Mouse (Mus musculus): ENCODE results near the gene Clec5a.
"Not testable (repeated sequence)": the region's sequence is repeated elsewhere in the genome, so short reads cannot be mapped to it uniquely, and the experiment has no call there.

Gene Clec5a

DNA sequence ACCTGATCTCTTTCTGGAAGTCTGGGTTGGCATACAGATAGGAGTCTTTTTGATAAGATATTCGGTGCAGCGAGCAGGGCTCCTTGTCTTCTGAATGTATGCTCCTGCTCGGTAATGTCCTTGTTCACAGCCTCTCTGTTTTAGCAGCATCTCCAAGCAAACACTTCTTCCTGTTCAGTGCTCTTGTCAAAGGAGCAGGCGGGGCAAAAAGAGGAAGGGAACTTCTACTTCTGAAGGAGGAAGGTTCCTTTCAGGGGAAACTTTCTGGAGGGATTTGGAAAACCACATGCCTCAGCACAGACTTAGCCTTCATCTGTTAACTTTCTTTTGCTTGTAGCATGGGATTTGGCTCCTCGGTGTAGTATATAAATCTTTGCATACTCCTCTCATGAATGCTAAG, at the start of gene Clec5a:
TSS of gene Clec5a (minus strand) at position 177 of the 400 bp plus-strand sequence.
- in situ Hi-C loops (cut with MboI): no loop called here

- in situ Hi-C loops (cut with MboI): no loop called here
These were observed 49.0 kb upstream of the Clec5a start for GRCm38 (mm10) chr6:40634640-40635071.

DNA sequence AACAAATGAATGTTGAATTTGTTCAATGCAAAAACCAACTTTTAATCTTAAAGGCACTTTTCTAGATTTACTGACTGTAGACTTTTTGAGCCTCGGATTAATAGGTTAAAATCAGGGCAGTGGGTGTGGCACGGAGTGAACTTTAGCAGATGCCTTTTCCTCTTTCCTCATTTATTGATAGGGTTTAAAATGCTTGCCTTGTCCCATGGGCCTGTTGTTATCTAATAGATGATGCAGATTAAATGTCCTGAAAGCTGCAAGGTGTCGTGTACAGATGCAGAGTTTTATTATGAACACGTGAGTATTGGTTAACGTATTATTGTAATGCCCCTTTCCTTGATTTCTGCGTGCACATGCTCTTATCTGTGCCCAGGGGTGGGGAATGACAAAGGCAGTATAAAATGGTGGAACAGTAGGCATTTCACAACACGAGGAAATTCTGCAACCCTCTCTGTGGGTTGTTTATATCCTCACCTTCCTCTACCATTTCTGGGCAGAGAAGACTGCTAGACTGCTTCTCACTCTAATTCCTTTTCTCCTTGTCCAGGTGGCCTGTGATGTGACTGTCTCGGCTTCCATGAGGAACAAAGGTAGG, 42.9 kb upstream of the Clec5a start, which contains the start of gene Mgam:
TSS of gene Mgam (plus strand) at position 426 of the 595 bp plus-strand sequence.
- in situ Hi-C loops (cut with MboI): no loop called here

DNA sequence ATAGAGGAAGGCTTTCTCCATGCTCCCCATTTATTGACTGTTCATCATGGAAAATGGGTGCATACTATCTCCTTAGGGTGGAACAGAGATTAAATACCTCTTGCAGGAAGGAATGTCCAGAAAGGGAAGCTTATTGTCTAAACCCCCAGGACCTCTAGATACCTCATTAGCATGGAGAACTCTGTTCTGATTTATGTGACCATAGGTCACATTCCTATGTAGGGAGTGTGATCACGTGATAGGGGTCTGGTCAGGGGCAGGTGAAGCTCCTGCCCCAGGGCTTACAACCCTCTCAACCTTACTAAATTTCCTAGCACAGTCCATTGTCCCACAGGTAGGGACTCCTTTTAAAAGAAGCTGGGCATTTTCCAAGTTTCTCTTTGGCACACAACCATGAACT, 40.5 kb upstream of the Clec5a start:
- in situ Hi-C loops (cut with MboI): no loop called here

DNA sequence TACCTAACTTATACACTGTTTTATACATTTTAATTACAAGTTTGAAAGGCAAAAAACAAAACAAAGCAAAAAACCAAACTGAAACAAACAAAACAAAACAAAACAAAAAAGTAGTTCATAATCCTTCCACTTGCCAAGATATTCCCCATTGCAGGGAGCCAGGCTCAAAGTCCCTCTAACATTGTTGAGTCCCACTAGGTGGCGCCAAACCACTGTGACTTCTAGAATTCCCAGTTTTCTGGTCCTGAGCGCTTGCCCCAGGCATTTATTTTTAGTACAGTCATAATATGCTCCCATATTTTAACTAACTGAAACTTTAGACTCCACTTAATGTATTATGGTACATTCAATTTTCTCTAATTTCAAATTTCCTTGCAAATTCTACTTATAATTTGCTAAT, 32.3 kb upstream of the Clec5a start:
- in situ Hi-C loops (cut with MboI): no loop called here

GRCm38 (mm10) chr6:40613260-40613852, 27.7 kb upstream of the Clec5a start, which contains the start of gene Tas2r138:
Tas2r138 (minus strand) TSS chr6:40613310.
- in situ Hi-C loops (cut with MboI): no loop called here

GRCm38 (mm10) chr6:40610244-40610643, 24.6 kb upstream of the Clec5a start:
- in situ Hi-C loops (cut with MboI): no loop called here

DNA sequence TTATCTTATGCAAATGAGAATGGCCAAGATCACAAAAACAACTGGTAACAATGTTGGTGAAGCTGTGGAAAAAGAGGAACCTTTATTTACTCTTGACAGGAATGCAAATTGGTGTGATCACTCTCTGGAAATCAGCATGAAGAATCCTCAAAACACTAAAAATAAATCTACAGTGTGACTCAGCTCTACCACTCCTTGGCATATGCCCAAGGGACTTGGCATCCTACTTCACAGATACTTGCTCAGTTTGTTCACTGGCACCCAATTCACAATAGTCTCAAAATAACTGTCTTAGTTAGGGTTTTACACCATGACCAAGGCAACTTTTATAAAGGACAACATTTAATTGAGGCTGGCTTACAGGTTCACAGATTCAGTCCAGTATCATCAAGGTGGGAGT, 21.8 kb upstream of the Clec5a start:
- in situ Hi-C loops (cut with MboI): no loop called here

DNA sequence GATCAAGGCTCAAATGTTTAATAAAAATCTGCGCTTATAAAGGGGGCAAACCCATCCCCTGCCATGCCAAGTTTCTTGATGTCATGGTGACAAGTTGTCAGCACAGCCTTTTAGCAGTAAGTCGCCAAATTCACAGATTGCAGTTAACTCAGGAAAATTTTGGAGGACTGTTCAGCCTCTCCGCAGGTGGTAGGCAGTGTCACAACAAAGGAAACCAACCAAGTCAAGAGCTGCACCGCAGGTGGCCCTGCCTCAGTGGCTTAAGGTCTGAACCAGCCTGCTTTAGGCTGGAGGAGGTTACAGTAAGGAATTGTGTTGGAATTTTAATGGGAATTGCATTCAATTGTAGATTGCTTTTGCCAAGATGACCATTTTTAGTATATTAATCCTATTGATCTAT, 12.9 kb upstream of the Clec5a start:
- in situ Hi-C loops (cut with MboI): not testable (repeated sequence)

GRCm38 (mm10) chr6:40594804-40595550, 9.4 kb upstream of the Clec5a start:
- in situ Hi-C loops (cut with MboI): no loop called here

GRCm38 (mm10) chr6:40588346-40588745, 2.7 kb upstream of the Clec5a start:
- in situ Hi-C loops (cut with MboI): no loop called here

DNA sequence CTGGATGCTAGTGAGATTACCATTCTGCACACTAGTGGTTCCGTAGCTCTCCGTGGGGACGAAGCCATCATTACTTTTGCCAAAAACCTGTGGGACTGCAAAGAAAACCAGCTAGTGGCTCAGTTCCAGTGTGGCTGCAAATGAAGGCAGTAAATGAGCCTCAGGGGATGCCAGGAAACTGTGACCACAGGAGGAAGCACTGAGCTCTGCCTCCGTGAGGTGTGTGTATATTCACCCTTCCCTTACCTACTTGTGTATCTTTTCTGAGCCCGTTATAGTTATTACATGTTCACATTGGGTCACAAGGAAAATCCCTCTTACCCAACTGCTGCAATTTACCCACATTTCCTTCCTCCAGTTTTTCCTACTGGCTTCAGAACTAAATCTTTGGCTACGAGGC, 1.3 kb downstream of the Clec5a start:
- in situ Hi-C loops (cut with MboI): no loop called here

GRCm38 (mm10) chr6:40576305-40576704, 9.3 kb downstream of the Clec5a start:
- in situ Hi-C loops (cut with MboI): no loop called here

GRCm38 (mm10) chr6:40573618-40574017, 12.0 kb downstream of the Clec5a start:
- in situ Hi-C loops (cut with MboI): no loop called here

- in situ Hi-C loops (cut with MboI): no loop called here
These were observed 16.4 kb downstream of the Clec5a start, which contains the start of gene Olfr460 for GRCm38 (mm10) chr6:40569187-40569586. Olfr460 (plus strand) TSS chr6:40569487.

DNA sequence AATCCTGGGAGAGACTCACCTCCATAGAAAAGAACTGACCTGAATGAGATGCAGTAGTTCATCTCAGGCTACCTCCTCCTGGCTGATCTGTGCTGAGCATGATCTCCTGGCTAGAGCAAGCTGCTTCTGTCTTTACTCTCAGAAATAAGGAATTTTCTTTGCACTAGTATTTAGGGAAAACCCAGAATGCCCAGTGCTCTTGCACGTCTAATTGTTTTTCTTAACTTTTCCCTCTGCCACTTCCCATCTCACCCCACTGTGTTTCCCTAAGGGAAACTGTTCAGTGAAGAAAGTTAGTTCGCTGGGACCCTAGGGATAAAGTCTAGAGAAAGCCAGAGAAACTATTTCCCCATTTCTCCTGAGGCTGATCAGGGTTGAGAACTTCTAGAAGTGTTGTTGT, 30.7 kb downstream of the Clec5a start, which contains the start of gene Olfr461:
TSS of gene Olfr461 (minus strand) at position 101 of the 400 bp plus-strand sequence.
- in situ Hi-C loops (cut with MboI): no loop called here

DNA sequence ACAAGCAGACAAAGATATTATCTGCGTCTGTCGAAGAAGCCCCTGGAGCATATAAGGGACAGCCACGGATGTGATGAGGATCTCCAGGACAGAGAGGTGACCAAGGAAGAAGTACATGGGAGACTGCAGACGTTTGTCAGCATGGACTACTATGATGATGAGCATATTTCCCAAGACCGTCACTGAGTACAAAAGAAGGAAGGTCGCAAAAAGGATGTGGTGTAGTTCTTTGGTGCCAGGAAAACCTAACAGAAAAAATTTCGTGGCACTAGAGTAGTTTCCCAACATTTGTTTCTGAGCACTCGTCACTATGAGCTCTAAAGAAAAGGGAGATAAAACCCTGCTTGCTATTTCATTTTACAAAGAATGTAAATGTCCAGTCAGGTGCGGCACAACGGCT, 40.9 kb downstream of the Clec5a start:
- in situ Hi-C loops (cut with MboI): no loop called here

Data from mature B cell (primary cell).